Mouse (Mus musculus): ENCODE data around the gene March11. TPM values are rescaled to one million over a fixed set of nuclear protein-coding genes. Genes with fewer than 3 reads are reported as not detected.

The March11 gene
- total RNA-seq, 4 experiments from 2014 or later = 0.51 to 0.90 (median 0.75) TPM

DNA sequence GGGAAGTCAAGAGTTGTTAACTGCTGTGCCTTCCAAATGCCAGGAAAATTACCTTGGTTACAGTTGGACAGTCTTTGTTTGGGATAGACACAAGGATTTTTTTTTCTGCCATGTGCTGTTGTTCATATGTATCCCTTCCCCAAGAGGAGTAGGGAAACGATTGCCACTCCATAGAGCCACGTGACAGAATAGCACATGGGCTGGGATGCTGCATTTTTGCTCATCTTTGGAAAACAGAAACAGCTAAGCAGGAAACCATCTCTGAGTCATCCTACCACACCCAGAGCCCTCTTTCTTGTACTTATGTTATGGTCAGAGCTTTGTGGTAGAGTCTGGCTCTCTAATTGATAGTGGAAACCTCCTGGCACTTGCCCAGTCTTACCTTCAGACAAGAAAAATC, 65.4 kb downstream of the March11 start:
- DNase-seq = no peak

DNA sequence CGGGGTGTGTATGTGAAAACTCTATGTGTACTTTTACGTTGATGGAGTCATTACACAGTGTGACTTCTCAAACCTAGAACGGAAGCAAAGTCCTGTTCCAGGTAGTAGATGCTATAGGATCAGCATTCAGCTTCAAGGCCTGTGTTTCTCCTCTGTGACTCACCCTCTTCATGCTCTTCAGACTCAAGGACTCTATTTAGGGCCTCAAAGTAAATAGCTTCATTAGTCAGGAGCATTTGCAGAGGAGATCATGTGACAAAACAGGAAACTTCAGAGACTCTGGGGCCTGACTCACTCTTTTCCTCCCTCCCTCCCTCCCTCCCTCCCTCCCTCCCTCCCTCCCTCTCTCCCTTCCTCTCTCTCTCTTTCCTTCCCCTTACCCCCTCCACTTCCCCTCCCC, 66.1 kb downstream of the March11 start:
- DNase-seq = no peak

DNA sequence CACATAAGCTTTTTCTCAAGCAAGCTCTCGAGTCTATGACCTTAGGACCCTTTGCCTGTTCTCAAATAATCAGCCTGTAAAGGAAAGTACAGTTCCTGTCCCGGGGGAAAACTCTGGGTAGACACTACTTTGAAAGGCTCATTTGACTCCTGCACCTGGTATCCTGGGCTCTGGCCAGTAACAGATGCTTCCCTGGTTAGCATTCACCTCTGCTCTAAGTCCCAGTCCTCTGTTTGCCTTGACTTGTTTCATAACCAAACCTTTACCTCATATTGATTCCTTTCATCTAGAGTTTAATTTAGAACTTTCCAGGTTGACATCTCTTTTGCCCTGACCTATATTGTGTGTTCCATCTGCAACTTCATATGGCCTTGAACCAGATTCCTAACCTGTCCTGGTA, 68.5 kb downstream of the March11 start:
- DNase-seq = no peak

DNA sequence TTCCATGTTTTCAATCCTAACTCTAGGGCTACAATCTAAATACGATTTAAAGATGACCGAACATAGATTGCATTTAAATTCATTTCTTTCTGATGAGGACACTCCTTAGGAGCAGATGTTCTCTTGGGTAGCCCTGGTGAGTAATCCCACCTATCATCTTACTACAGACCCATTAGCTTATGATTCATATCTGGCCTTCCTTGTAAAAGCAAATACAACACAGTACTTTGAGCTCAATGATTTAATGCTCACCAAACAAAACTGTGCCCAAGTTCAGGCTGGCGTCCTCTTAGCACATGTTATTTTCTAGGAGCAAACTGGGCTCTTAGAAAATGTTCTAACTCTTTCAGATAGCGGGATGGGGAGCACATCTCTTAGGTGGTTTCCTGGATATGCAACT, 70.0 kb downstream of the March11 start:
- peak; percentile 19 for DNase-seq

DNA sequence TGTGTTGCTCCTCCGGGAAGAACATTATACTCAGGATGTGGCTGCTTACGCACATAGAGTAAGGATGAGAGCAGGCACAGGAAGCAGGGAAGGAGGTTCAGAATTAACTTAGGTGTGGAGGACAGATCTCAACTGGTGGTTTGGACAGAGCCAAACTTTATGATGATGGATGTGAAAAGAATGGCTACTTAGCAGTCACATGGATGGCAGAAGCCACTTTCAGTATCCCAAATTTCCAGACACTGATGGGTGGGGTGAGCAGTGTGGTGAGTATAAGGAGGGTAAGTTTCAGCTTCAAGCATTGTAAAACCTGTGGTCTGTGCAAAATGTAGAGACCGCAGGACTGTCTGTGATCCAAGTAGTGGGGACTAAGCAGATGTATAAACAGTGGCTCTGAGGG, 71.0 kb downstream of the March11 start:
- DNase-seq = no peak

DNA sequence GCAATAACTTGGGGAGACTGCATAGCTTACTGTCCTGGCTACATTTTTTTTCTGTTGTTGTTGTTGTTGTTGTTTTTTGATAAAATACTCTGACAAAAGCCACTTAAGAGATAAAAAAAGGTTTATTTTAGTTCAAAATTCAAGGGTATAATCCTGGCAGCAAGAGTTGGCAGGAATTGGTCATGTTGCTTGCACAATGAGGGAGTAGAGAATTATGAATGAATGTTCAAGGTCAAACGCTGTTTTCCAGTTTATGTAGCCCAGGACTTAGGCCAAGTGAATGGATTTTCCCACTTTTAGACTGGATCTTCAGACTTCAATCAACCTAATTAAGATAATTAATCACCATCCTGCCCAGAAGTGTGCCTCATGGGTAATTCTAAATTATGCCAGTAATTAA, 72.0 kb downstream of the March11 start:
- peak; percentile 29 for DNase-seq

DNA sequence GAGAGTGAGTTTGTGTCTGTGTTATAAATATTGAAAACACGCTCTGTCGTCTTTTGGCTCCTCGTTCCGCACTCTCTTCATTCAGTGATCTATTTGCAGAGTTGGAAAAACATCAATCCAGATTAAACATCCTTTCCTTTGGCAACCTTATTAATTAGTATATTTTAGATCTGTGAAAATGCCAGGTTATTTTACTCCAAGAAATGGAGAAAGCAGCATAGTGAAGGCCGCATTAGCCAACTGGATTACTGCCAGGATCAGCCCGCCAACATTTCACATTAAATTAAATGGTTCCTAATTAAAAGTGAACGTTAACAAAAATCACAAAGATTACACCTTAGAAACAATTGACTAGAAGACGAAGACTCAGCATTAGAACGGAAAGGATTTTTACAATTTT, 81.2 kb downstream of the March11 start:
- DNase-seq = no peak

DNA sequence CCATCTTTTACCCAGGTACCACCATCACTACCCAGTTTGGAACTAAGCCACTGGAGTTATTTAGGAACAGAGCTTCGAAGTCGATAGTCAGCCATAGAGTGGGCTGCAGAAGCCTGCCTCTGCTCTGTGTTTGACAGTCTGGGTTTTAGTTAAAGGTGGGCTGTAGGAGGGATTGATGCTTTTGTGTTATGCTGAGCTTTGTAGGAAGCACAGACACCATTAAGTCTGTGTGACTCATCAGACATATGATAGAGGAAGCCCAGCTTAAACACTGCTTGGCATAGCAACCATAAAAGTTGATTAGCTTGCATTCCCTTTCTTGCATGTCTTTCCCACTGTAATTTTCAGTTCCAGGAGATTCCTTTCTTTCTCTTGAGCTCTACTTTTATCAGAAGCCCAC, 87.7 kb downstream of the March11 start:
- DNase-seq = no peak

DNA sequence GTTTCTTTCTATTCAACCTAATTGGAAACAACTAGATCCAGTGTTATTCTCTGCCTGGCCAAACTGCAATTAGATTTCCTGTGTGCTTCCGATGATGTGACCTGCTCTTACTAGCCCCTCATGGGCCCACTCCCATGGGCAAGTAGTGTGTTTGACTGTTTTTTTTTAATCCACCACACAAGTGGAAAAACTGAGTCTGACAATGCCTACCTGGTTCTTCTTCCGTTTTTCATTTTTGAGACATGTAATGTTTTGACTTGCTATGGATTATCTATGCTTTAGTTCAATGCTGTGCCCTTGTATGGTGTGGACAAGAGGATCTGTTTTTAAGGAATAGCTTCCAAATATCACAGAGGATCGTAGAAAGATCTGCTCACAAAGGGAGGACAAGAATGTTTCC, 116.4 kb downstream of the March11 start:
- no peak for DNase-seq

DNA sequence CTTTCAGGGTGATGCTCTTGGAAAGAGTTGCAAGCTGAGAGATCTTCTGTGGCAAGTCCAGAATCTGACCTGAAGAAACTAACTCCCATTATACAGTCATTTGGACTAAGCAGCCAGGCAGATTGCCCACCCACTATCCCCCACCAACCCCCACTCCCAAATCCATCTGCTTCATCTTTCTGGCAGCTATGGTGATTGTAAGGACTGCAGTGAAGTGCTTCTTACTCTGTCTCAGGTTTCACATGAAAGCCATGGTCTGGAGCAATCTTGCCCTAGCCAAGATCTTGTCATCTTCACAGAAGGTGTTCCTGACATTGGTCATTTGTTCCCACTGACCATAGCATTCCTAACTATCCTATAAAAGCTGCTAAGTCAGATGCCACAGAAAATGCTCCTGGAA, 117.4 kb downstream of the March11 start:
- DNase-seq = no peak

DNA sequence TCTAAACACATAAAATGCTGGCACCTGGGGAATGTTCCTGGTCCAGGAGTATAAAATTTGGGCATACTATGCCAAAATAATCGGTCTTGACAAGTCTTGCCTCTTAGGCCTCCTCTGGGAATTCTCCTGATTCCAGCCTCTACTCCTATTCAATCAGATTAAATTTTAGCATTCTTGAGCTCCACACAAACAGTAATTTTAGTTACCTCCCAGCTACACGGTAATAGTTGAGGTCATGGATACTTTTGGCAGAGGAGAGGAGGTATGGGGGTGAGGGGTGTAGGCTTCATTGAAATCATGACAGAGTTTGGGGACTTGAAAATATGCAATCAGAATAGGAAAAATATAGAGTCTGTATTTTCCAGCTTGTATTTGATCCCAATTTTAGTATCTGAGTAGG, 121.7 kb downstream of the March11 start:
- no peak for DNase-seq

DNA sequence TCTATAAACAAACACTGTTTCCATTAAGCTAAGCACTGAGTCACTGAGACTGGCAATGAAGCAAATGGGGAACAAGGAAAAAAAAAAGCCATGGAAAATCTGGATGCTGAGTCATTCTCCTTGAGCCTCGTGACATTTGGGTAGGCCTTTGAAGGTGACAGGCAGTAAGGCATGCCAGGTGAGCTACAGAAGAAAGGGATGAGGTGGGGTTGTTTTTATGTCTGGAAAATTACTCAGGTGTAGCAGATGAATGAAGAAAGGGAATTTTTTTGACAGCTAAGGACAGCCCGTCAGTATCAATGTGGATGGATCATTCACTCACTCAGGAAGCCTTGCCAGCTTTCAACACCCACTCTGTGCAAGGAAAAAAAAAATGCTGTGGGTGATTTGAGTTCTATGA, 123.8 kb downstream of the March11 start:
- DNase-seq = peak; percentile 45

DNA sequence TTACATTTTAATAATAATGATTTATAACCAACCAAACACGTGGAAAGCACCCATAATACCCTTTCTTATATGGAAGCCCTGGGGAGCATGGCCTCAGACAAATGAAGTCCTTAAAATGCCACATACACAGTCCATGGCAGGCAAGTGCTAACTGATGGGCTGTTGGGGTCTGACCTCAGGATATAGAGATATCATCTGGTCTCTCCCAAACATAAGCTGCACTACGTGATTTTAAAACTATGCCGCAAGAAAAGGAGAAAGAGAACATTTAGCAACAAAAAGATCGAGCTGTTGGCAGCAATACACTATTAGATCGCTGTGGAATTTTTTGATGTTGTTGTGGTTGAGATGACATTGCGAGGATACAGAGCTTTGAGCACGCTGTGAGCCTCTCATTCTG, 126.9 kb downstream of the March11 start:
- DNase-seq = no peak

DNA sequence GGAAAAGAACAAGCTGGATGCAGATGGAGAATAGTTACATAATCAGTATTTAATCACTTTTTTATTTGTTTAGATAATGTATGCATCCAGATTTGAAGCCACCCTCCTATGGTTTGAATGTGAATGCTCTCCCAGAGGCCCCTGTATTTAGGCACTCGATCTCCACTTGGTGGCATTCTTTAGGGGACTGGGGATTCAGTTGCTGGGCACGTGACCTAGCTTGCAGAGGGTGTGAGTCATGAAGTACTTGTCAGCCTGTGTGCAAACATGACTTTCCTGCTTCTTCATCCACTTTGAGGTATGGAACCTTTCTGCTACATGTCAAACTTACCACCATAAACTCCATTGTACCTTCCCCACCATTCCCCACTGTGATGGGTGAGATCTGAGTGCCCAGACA, 128.3 kb downstream of the March11 start:
- DNase-seq = no peak

Measured in adrenal gland, adult 8-10 months (tissue).